Mouse (Mus musculus): ENCODE data around the gene Oaz1.

GRCm38 (mm10) chr10:80842334-80842733 is 15.9 kb downstream of the Oaz1 start:
- TF ChIP-seq CTCF (IDR thresholded peaks at IDR 0.05; ENCODE audit: control insufficient read depth, insufficient read depth, low read length): no peak
- no peak for TF ChIP-seq POLR2A (IDR thresholded peaks at IDR 0.05; ENCODE audit: borderline replicate concordance, control insufficient read depth, low read depth, low read length)
